Mouse (Mus musculus) neural tube, embryonic 12.5 days (tissue): Measurements from ENCODE around the gene Slc39a11. TPM values are rescaled to one million over a fixed set of nuclear protein-coding genes. Genes with fewer than 3 reads are reported as not detected.

ENCODE experiments used
- ATAC-seq: fragments of 200-750 bp; cut with Nextera tagmentation; 2 replicates; pipeline ENCODE4 v1.8.0; 2017; ENCODE audit warnings: low read depth, mild to moderate bottlenecking, moderate TSS enrichment, moderate library complexity; ENCODE audit not compliant: low FRiP score
- H3K27ac ChIP-seq: fragments of 300-500 bp; sonication (generic); 2 replicates; pipeline ENCODE4 v1.5.1; 2016
- H3K27me3 ChIP-seq: fragments of 300-500 bp; sonication (generic); replicated peaks from 2 replicates; pipeline ENCODE4 v1.6.1; 2016; ENCODE audit warnings: mild to moderate bottlenecking
- H3K36me3 ChIP-seq: fragments of 300-500 bp; sonication (generic); 2 replicates; pipeline ENCODE4 v1.6.1; 2016; ENCODE audit warnings: mild to moderate bottlenecking
- H3K4me1 ChIP-seq: fragments of 300-500 bp; sonication (generic); 2 replicates; pipeline ENCODE4 v1.6.1; 2016
- H3K4me2 ChIP-seq: fragments of 300-500 bp; sonication (generic); replicated peaks from 2 replicates; pipeline ENCODE4 v1.6.1; 2016; ENCODE audit warnings: mild to moderate bottlenecking
- H3K4me3 ChIP-seq: fragments of 300-500 bp; sonication (generic); 2 replicates; pipeline ENCODE4 v1.5.1; 2016
- H3K9ac ChIP-seq: fragments of 300-500 bp; sonication (generic); 2 replicates; pipeline ENCODE4 v1.6.1; 2016; ENCODE audit warnings: mild to moderate bottlenecking
- H3K9me3 ChIP-seq: fragments of 300-500 bp; sonication (generic); 2 replicates; pipeline ENCODE4 v1.6.1; 2016; ENCODE audit warnings: mild to moderate bottlenecking
- WGBS: fragments of 180-500 bp; shearing (Covaris S2); methylation state at CpG from one replicate; pipeline ENCODE4 v1.1.7; 2016; 5-methylcytosine and 5-hydroxymethylcytosine counted together
- polyA plus RNA-seq: library from polyadenylated mRNA; unstranded; fragments of >200 nt; fragmentation: Nextera tagmentation; extraction: Ambion mirVana; gene quantifications from 2 replicates; pipeline ENCODE4 v1.2.1, GENCODE M21; 2016

Gene Slc39a11
- polyA plus RNA-seq, 1 experiment from 2014 or later: 26.1 TPM

DNA sequence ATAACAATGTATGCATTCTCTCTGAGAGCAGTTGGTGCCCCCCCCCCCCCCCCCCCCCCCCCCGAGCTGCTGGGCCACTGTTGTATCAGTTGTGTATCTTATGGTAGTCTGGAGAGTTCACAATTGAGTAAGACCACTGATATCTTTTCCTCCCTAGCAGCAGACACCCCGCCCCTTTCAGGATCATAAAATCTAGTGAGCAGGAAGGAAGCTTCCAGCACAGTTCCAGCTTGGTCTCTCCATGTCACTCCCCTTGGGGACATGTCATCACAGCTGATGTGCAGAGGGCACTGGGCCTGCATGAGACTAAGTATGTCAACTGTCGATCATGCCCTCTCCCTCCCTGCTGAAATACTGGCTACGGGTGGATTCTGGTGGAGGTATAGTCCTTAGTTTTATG, 225.1 kb downstream of the Slc39a11 start:
- no peaks in the 10 kb centered on the region for H3K36me3 ChIP-seq
- 86% methylated on average over 3 of the region's 4 CpGs for WGBS
- no peak overlapping the region for H3K4me3 ChIP-seq
- H3K4me1 ChIP-seq: peaks cover 8% of the 10 kb centered on the region; the same call in 1 of the 2 replicates
- no peak for ATAC-seq
- no peak overlapping the region for H3K4me2 ChIP-seq
- H3K9ac ChIP-seq: no peak overlapping the region
- no peak overlapping the region for H3K27ac ChIP-seq
- H3K27me3 ChIP-seq: no peaks in the 10 kb centered on the region
- no peaks in the 10 kb centered on the region for H3K9me3 ChIP-seq

DNA sequence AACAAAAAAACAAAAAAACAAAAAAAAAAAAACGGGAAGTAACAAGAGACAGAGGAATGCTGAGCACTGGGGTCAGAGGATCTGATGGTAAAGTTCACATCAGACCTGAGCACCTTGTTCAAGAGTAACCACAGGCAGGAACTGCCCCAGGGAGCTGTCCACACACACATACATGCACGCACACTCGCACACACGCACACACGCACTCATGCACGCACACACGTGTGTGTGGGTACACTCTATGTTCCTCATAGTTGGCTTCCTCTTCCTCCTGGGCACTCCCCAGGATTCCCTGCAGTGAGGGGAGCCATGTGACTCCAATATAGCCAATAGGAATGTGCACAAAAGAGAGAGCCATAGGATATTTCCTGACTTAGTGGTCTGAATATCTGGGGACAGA, 227.3 kb downstream of the Slc39a11 start:
- no peaks in the 10 kb centered on the region for H3K27me3 ChIP-seq
- no peaks in the 10 kb centered on the region for H3K9me3 ChIP-seq
- no peak overlapping the region for H3K4me2 ChIP-seq
- H3K27ac ChIP-seq: no peak overlapping the region
- peaks cover 8% of the 10 kb centered on the region; the same call in 1 of the 2 replicates for H3K4me1 ChIP-seq
- no peak overlapping the region for H3K9ac ChIP-seq
- no peak for ATAC-seq
- H3K36me3 ChIP-seq: no peaks in the 10 kb centered on the region
- no peak overlapping the region for H3K4me3 ChIP-seq
- 94% methylated on average over 7 of the region's 7 CpGs for WGBS

DNA sequence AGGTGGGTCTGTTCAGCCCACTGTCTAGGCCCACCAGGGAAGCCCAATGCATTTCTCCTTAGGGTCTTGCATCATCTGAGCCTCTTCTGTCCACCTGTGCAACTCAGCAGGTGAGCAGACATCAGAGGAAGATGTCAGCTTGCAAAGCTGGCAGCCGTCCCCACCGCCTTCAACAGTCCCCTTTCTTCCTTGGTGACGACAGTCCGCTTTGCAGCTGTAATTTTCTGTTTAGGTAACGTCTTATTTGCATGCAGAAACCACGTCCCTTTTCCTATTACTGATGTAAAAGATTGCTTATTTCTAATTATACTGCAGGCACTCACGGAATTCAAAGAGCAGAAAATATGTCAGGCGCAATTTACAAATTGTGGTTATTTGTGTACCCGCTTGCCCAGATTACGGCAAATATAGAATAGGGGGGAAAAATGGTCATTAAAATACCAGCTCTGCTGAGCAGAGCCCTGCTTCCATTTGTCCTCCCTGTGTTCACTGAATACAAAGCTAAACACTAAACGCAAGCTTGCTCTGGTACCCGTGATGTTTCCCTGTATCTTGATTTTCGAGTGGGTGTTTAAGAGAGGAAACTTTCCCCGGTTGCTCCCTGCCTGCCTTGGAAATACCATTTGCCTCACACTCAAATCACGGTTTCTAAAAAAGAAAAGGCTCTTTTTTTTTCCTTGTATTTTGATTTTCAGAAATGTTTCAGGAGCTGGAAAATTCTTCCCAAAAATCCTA, 230.8 kb downstream of the Slc39a11 start:
- no peaks in the 10 kb centered on the region for H3K4me1 ChIP-seq
- H3K4me3 ChIP-seq: no peak overlapping the region
- no peak overlapping the region for H3K9ac ChIP-seq
- H3K9me3 ChIP-seq: no peaks in the 10 kb centered on the region
- no peak overlapping the region for H3K27ac ChIP-seq
- no peak for ATAC-seq
- WGBS: 81% methylated on average over 15 of the region's 15 CpGs
- no peaks in the 10 kb centered on the region for H3K36me3 ChIP-seq
- H3K4me2 ChIP-seq: no peak overlapping the region
- no peaks in the 10 kb centered on the region for H3K27me3 ChIP-seq

DNA sequence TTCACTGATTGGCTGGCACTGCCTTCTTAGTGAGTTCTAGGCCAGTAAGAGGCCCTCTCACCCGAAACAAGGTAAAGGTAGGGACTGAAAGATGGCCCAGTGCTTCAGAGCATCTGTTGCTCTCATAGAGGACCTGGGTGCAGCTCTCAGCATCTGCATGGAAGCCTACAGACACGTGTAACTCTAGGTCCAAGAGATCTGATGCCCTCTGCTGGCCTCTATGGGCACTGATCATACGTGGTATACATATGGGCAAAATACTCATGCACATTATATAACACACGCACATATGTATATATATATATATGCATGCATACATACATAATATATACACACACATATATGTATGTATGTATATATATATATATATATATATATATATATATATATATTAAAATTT, 231.9 kb downstream of the Slc39a11 start:
- ATAC-seq: no peak
- Histone ChIP-seq H3K4me1 (no peaks in the 10 kb centered on the region), H3K9me3 (no peaks in the 10 kb centered on the region), H3K4me2 (no peak overlapping the region), H3K9ac (no peak overlapping the region), H3K27me3 (no peaks in the 10 kb centered on the region), H3K4me3 (no peak overlapping the region), H3K36me3 (no peaks in the 10 kb centered on the region), H3K27ac (no peak overlapping the region)
- 90% methylated on average over 4 of the region's 4 CpGs for WGBS

DNA sequence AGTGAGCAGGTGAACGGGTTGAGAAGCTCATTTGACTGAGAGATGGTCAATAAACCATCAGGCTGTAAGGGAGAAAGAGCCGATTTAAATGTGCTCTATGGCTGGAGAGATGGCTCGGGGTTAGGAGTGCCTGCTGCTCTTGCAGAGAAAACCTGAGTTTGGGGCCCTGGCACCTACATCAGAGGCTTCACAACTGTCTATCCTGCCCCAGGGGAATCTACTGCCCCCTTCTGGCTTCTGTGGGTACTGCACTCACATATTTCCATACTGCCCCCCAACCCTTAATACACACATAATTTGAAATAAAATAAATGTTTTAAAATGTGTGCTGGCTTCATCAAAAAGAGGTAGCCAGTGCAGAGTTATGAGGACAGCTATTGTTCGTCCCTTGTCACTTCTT, 237.3 kb downstream of the Slc39a11 start:
- H3K27me3 ChIP-seq: no peaks in the 10 kb centered on the region
- H3K27ac ChIP-seq: no peak overlapping the region
- WGBS: 88% methylated on average over 4 of the region's 4 CpGs
- no peak for ATAC-seq
- H3K4me2 ChIP-seq: no peak overlapping the region
- H3K9me3 ChIP-seq: no peaks in the 10 kb centered on the region
- H3K4me1 ChIP-seq: no peaks in the 10 kb centered on the region
- no peak overlapping the region for H3K4me3 ChIP-seq
- H3K36me3 ChIP-seq: no peaks in the 10 kb centered on the region
- H3K9ac ChIP-seq: no peak overlapping the region

DNA sequence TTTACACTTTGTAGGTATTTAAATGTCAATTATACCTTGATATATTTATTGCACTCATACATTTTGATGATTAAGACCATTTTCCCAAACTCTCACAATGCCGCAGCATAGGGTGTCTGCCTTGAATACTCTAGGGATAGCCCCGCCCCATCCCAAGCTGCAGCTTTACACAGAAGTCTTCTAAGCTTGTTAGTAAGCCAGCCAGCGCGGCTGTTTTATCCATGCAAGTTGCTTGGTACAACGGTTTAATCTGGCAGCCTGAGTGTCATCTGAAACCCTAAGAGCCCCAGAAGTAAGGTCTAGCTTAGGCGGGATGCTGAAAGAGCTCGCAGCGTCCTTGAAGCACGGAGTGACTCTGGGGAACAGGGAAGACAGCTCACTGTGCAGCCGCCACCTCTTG, 238.1 kb downstream of the Slc39a11 start:
- WGBS: 80% methylated on average over 10 of the region's 10 CpGs
- Histone ChIP-seq H3K4me3 (no peak overlapping the region), H3K27me3 (no peaks in the 10 kb centered on the region), H3K4me1 (no peaks in the 10 kb centered on the region), H3K27ac (no peak overlapping the region), H3K9ac (no peak overlapping the region), H3K36me3 (no peaks in the 10 kb centered on the region), H3K9me3 (no peaks in the 10 kb centered on the region), H3K4me2 (no peak overlapping the region)
- no peak for ATAC-seq

DNA sequence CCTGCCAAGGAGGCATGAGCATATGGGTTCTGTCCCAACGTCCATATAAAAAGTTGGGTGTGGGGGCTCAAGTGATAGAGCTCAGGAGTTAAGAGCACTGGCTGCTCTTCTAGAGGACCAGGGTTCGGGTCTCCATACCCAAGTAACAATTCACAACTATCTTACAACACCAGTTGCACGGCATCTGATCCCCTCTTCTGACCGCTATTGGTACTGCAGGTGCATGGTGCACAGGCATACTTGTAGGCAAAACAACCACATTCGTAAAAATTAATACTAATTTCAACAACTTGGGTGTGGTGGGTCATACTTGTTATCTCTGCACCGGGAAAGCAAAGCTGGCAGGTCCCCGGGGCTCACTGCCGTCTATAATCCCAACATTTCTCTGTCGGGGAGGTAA, 240.8 kb downstream of the Slc39a11 start:
- Histone ChIP-seq H3K4me2 (no peak overlapping the region), H3K4me3 (no peak overlapping the region), H3K4me1 (no peaks in the 10 kb centered on the region), H3K36me3 (no peaks in the 10 kb centered on the region), H3K9ac (no peak overlapping the region), H3K27ac (no peak overlapping the region), H3K9me3 (no peaks in the 10 kb centered on the region), H3K27me3 (no peaks in the 10 kb centered on the region)
- WGBS: 93% methylated on average over 9 of the region's 9 CpGs
- ATAC-seq: no peak

DNA sequence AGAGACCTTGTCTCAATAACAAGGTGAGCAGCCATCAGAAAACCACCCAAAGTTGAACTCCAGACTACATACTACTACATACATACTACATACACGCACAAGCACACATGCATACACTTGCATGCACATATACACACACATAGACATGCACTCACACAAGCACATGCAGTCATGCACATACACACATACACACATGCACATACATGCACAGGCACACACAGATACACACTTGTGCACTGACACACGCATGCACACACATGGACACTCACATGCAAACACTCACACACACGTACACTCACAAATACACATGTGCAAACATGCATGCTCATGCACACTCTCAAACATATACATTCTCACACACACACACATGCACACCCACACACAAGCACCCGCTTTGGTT, 242.4 kb downstream of the Slc39a11 start:
- no peak overlapping the region for H3K27ac ChIP-seq
- no peak overlapping the region for H3K4me3 ChIP-seq
- H3K4me2 ChIP-seq: no peak overlapping the region
- WGBS: 96% methylated on average over 4 of the region's 4 CpGs
- H3K27me3 ChIP-seq: no peaks in the 10 kb centered on the region
- no peaks in the 10 kb centered on the region for H3K4me1 ChIP-seq
- H3K36me3 ChIP-seq: no peaks in the 10 kb centered on the region
- no peak for ATAC-seq
- no peaks in the 10 kb centered on the region for H3K9me3 ChIP-seq
- H3K9ac ChIP-seq: no peak overlapping the region

DNA sequence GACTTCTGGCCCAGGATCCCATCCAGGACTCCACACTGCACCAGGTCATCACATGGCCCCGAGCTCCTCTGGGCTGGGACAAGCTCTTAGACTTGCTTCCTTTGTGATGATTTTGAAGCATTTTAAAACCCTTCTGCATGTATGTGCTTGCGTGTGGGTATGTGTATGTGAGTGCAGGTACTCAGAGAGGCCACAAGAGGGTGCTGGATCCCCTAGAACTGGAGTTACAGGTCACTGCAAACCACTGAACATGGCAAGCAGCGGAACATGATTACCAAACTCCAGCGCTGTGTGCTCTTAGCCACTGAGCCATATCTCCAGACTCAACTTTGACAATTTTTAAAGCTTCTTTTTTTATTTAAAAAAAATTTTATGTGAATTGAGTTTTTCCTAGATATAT, 249.0 kb downstream of the Slc39a11 start:
- Histone ChIP-seq H3K4me1 (no peaks in the 10 kb centered on the region), H3K9ac (no peak overlapping the region), H3K9me3 (peaks cover 14% of the 10 kb centered on the region), H3K36me3 (no peaks in the 10 kb centered on the region), H3K4me2 (no peak overlapping the region), H3K27ac (no peak overlapping the region), H3K4me3 (no peak overlapping the region), H3K27me3 (no peaks in the 10 kb centered on the region)
- 93% methylated on average over 4 of the region's 4 CpGs for WGBS
- no peak for ATAC-seq

DNA sequence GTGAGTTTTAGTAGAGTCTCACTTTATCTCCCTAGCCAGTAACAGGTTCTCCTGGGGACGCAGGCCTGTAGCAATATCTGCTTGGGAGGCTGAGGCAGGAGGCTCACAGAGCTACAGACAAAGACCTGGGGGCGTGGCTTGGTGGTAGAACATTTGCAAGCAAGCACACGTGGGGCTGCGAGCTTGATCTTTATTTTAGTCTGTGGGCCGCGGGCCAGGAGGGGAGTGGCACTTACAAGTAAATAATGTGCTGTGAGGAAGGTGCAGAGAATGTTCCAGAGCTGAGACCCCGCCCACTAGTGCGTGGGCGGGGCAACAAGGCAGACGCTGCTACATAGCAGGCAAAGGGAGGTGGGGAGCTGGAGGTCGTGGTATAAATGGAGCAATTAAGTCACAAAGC, 250.3 kb downstream of the Slc39a11 start:
- no peak for ATAC-seq
- H3K36me3 ChIP-seq: no peaks in the 10 kb centered on the region
- peaks cover 14% of the 10 kb centered on the region for H3K9me3 ChIP-seq
- no peaks in the 10 kb centered on the region for H3K4me1 ChIP-seq
- H3K4me2 ChIP-seq: no peak overlapping the region
- no peak overlapping the region for H3K4me3 ChIP-seq
- H3K9ac ChIP-seq: no peak overlapping the region
- 87% methylated on average over 11 of the region's 11 CpGs for WGBS
- no peaks in the 10 kb centered on the region for H3K27me3 ChIP-seq
- no peak overlapping the region for H3K27ac ChIP-seq

DNA sequence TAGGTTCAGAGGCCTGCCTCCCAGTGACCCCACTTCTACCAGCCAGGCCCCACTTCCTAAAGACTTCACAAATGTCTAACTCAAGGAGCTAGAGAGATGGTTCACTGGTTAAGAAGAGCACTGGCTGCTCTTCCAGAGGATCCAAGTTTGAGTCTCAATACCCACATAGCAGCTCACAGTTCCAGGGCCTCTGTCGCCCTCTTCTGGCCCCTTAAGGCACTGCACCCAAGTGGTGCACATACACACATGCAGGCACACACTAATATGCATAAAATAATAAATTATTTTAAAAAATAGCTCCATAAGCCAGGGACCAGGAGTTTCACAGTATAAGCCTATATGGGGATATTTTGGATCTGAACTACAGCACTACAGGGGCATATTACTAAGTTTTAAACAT, 252.5 kb downstream of the Slc39a11 start:
- no peaks in the 10 kb centered on the region for H3K27me3 ChIP-seq
- WGBS: 81% methylated on average over 1 of the region's 1 CpGs
- no peak for ATAC-seq
- H3K36me3 ChIP-seq: no peaks in the 10 kb centered on the region
- H3K4me1 ChIP-seq: peaks cover 12% of the 10 kb centered on the region
- H3K9ac ChIP-seq: no peak overlapping the region
- peaks cover 14% of the 10 kb centered on the region for H3K9me3 ChIP-seq
- H3K4me3 ChIP-seq: no peak overlapping the region
- H3K27ac ChIP-seq: no peak overlapping the region
- no peak overlapping the region for H3K4me2 ChIP-seq

DNA sequence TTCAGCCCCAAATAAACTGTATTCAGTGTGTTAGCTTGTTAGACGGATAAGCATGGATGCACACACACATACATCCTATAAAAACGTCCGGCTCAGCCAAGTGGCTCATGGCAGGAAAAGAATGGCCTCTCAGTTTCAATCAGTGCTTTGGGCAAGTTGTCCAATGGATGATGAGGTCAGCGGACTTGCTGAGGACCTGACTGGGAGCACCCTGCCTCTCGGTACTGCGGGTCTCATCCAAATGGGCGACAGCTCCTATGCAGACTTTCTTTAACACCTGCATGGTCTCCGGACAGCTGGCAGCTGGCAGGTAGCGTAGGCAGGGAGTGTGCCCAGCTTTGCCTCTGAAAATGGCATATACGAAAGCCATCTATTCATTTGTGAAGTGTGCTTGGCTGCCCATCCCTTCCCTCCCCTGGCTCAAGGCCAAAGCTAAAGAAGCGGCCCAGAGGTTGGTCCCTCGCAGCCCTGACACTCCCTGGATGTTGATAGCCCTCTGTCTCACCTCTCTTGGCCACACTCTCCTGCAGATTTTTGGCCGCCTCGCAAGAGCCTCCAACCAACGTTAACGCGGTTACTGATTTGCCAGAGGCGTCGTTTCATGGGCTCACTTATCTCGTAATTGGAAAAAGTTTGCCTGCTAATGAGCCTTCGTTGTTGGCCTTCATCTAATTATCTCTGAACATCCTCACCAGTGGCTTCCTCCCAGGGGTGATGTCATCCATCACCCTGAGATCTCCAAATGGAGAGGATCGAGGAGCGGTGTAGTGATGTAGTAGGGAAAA, 256.3 kb downstream of the Slc39a11 start:
- no peak overlapping the region for H3K27ac ChIP-seq
- H3K9me3 ChIP-seq: 0 out of 2 replicates have a peak, but pooled peaks cover 7% of the 10 kb centered on the region
- no peaks in the 10 kb centered on the region for H3K27me3 ChIP-seq
- no peak for ATAC-seq
- 74% methylated on average over 23 of the region's 23 CpGs for WGBS
- H3K4me2 ChIP-seq: no peak overlapping the region
- H3K4me1 ChIP-seq: peaks cover 31% of the 10 kb centered on the region
- no peak overlapping the region for H3K9ac ChIP-seq
- no peak overlapping the region for H3K4me3 ChIP-seq
- H3K36me3 ChIP-seq: no peaks in the 10 kb centered on the region

DNA sequence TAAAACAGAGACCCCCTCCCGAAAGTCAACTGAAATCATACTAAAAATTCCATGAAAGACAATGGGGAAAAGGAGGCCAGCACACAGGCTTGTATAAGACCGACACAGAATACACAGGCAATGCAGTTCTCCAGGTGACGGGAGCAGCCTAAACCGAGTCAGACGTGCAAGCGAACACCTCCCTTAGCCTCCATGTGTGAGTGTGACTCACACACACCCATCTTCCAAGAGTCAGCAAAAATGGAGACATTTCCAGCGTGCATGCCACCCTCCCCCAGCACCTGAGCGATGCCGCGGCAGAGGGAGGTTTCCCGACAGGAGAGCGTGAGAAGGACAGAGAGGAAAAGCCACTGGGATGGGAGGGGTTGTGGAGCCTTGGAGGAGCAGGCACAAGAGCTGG, 258.2 kb downstream of the Slc39a11 start:
- peaks cover 31% of the 10 kb centered on the region for H3K4me1 ChIP-seq
- no peak overlapping the region for H3K27ac ChIP-seq
- no peak overlapping the region for H3K9ac ChIP-seq
- WGBS: 92% methylated on average over 12 of the region's 12 CpGs
- no peaks in the 10 kb centered on the region for H3K36me3 ChIP-seq
- H3K27me3 ChIP-seq: no peaks in the 10 kb centered on the region
- H3K4me2 ChIP-seq: no peak overlapping the region
- H3K4me3 ChIP-seq: no peak overlapping the region
- no peak for ATAC-seq
- no peaks in the 10 kb centered on the region for H3K9me3 ChIP-seq
